Mouse (Mus musculus) liver, embryonic 16.5 days (tissue): ENCODE data around the gene Crtac1. TPM values are rescaled to one million over a fixed set of nuclear protein-coding genes. Genes with fewer than 3 reads are reported as not detected.

Source experiments
- microRNA-seq: library from miRNA; unstranded; fragments of <30 nt; microRNA quantifications from one replicate; pipeline ENCODE4, GENCODE M21; 2016
- polyA plus RNA-seq: library from polyadenylated mRNA; unstranded; fragments of >200 nt; fragmentation: Nextera tagmentation; extraction: Ambion mirVana; gene quantifications from 2 replicates; pipeline ENCODE4 v1.2.1, GENCODE M21; 2015

The Crtac1 gene
- polyA plus RNA-seq, 1 experiment from 2014 or later: 0.08 TPM

Small RNA genes within 50 kb of the gene (microRNA-seq; reads per million reads assigned to microRNA genes)
- not detected for gene Gm26339
- not detected for gene Mir3085

Other genes starting within 250 kb of the Crtac1 start
- gene Sfrp5, start 229.5 kb downstream of the Crtac1 start, polyA plus RNA-seq: 0.37 TPM in 1 of 2 replicates, not detected in the other
- gene Golga7b, start 184.2 kb downstream of the Crtac1 start, polyA plus RNA-seq: not detected in 2 replicates
- gene R3hcc1l, start 87.0 kb upstream of the Crtac1 start, polyA plus RNA-seq: 9.5 and 12.4 TPM in 2 replicates
- gene Loxl4, start 181.0 kb upstream of the Crtac1 start, polyA plus RNA-seq: 0.07 and 0.09 TPM in 2 replicates